Mouse (Mus musculus) olfactory bulb, adult 2 months (tissue): ENCODE measurements at regions not wholly inside any gene's neighbourhood (a gene's known extent, or its start where the extent isn't known, plus 50 kb on each side); places are given as distances from the start of the nearest gene placed in this dataset.

Experiments used
- CTCF ChIP-seq: fragments of 200-500 bp; IDR thresholded peaks from 2 replicates; pipeline ENCODE4 v1.5.1; 2012; ENCODE audit warnings: low read depth, mild to moderate bottlenecking, low read length, moderate library complexity; ENCODE audit not compliant: insufficient read depth
- POLR2A ChIP-seq: fragments of 200-500 bp; IDR thresholded peaks from 2 replicates; pipeline ENCODE4 v1.6.1; 2012; ENCODE audit warnings: mild to moderate bottlenecking, low read depth, low read length, moderate library complexity; ENCODE audit not compliant: insufficient read depth

GRCm38 (mm10) chr1:184532488-184533055 is 199.8 kb downstream of the Hlx start:
- TF ChIP-seq CTCF (no peak), POLR2A (no peak)
